Mouse (Mus musculus) heart, adult 8-10 months (tissue): Measurements from ENCODE around the gene Zfp871. TPM values are rescaled to one million over a fixed set of nuclear protein-coding genes. Genes with fewer than 3 reads are reported as not detected.
"Not testable (repeated sequence)": the region's sequence is repeated elsewhere in the genome, so short reads cannot be mapped to it uniquely, and the experiment has no call there.

Experiments
- DNase-seq: peaks from one replicate; pipeline ENCODE4 v3.0.0; 2022; ENCODE audit warnings: low spot score
- total RNA-seq, 4 experiments: library from RNA; stranded (reverse); gene quantifications; 2 replicates each; pipeline ENCODE4 v1.2.4; 2022

Gene Zfp871
- total RNA-seq, 4 experiments from 2014 or later, result 28.7 to 30.8 (median 29.3) TPM

- no peak for DNase-seq
Measured at GRCm38 (mm10) chr17:32738406-32738805, 49.7 kb downstream of the Zfp871 start.

- no peak for DNase-seq
Measured at GRCm38 (mm10) chr17:32729029-32729428, 59.1 kb downstream of the Zfp871 start.

DNA sequence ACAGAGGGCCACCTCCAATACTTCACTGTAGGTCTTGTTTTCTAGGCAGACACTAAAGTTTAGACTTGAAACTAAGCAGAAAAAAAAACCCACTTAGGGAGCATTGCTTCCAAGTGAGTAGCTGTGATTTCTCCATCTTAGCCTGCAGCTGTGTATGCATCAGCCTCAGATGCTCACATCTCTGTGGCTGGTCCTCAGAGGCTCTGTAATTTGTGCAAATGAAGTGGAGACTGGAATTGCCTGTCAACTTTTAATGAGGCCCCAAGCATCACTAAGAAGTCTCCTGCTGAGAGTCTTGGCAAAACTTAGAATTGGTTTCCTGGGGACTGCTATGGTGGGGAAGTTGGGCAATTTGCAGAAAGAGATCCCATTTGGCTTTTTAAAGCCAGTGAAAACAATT lies 61.7 kb downstream of the Zfp871 start:
- not testable (repeated sequence) for DNase-seq

DNA sequence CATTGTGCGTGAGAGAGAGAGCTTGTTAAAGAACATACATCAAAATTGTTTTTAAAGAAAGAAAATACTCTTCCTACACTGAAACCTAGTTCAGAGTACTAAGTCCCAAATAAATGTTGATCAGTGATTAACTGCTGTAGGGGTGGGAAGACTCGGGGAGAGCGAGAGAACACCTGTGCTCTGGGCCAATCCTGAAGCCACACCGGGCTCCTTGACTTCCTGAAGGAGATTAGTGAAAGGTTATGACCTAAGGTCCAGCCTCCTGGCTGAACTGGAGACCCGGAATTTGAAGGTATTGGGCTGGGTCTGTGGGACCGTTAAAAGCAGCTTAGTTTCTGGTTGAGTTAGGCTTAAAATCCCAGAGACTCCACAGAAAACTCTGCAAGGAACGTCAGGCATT lies 65.3 kb downstream of the Zfp871 start:
- DNase-seq, result no peak

GRCm38 (mm10) chr17:32722151-32722550 lies 65.9 kb downstream of the Zfp871 start:
- DNase-seq, result not testable (repeated sequence)

Other genes starting within 250 kb of the Zfp871 start
- gene Cyp4f37, start 167.0 kb downstream of the Zfp871 start, total RNA-seq, result not detected
- gene Cyp4f40, start 129.4 kb downstream of the Zfp871 start, total RNA-seq, result not detected
- under 1 TPM in 1 of 4 experiments, not detected in 3; 0.16 TPM for gene Cyp4f15, start 102.7 kb downstream of the Zfp871 start, total RNA-seq
- under 1 TPM; 0.16 to 0.38 (median 0.25) TPM for gene Zfp811, start 21.6 kb upstream of the Zfp871 start, total RNA-seq
- 10 to 100 TPM in 2 of 4 experiments, 1 to 10 TPM in 2; 5.9 to 12.0 (median 9.9) TPM for gene Zfp799, start 42.0 kb upstream of the Zfp871 start, total RNA-seq
- gene Zfp870, start 103.4 kb upstream of the Zfp871 start, total RNA-seq, result 1 to 10 TPM; 6.3 to 9.0 (median 7.5) TPM
- gene Cyp4f14, start 129.1 kb upstream of the Zfp871 start, total RNA-seq, result under 1 TPM in 2 of 4 experiments, not detected in 2; 0.11 to 0.72 TPM
- gene Cyp4f13, start 159.1 kb upstream of the Zfp871 start, total RNA-seq, result 10 to 100 TPM in 2 of 4 experiments, 1 to 10 TPM in 2; 7.7 to 15.3 (median 9.5) TPM
- gene Zfp472, start 177.5 kb upstream of the Zfp871 start, total RNA-seq, result 1 to 10 TPM; 2.0 to 2.9 (median 2.4) TPM
- gene Zfp952, start 204.8 kb upstream of the Zfp871 start, total RNA-seq, result 1 to 10 TPM; 7.0 to 7.4 (median 7.1) TPM
- gene Zfp763, start 245.1 kb upstream of the Zfp871 start, total RNA-seq, result 1 to 10 TPM; 2.0 to 5.4 (median 4.4) TPM